Mouse (Mus musculus) ES-E14 (cell line): ENCODE measurements at regions not wholly inside any gene's neighbourhood (a gene's known extent, or its start where the extent isn't known, plus 50 kb on each side); places are given as distances from the start of the nearest gene placed in this dataset.

ENCODE experiments used
- CHD2 ChIP-seq: IDR thresholded peaks from 2 replicates; pipeline ENCODE4 v1.6.1; 2014; ENCODE audit warnings: mild to moderate bottlenecking, low read depth, low read length, inconsistent platforms
- ZC3H11A ChIP-seq: IDR thresholded peaks from 2 replicates; pipeline ENCODE4 v1.6.1; 2012; ENCODE audit warnings: low read depth, mild to moderate bottlenecking, inconsistent platforms, low read length, borderline replicate concordance
- ZNF384 ChIP-seq: IDR thresholded peaks from 2 replicates; pipeline ENCODE4 v1.6.1; 2012; ENCODE audit warnings: low read depth, low read length, inconsistent platforms

DNA sequence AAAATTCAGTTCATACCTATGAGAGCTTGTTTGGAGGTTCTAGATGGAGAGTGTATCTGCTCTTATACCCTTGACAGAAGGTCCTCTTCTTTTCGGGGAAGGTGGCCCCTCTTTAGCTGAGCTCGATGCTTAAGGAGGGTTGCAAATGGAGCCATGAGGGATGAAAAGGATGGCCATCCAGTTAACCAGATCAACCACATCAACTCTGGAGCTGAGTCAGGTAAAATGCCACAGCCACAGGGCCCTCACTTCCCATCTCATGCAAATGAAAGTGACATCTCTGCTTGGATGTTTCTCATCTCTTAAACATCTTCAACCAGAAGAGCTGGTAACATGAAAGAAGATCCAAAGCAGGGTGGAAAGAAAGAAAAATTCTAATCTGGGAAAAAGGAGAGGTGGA, 105.0 kb downstream of the A730009L09Rik start:
- TF ChIP-seq CHD2 (no peak), ZNF384 (no peak), ZC3H11A (no peak)
